Mouse (Mus musculus) embryo, embryonic 10 days (tissue): ENCODE data around the gene Arhgap23.
A peak's percentile ranks its signal among the peaks of the same experiment; 100 is the strongest.

Experiments
- DNase-seq: peaks from one replicate; pipeline ENCODE4 v3.0.0-alpha.2; 2015; ENCODE audit warnings: low spot score

Gene Arhgap23

GRCm38 (mm10) chr11:97415330-97415711 is at the start of gene Arhgap23:
TSS of gene Arhgap23 (plus strand) at chr11:97415533.
- DNase-seq = peak; percentile 64

- DNase-seq = no peak
Observed at GRCm38 (mm10) chr11:97365556-97365955, 49.8 kb upstream of the Arhgap23 start.

- DNase-seq = no peak
Observed at GRCm38 (mm10) chr11:97368501-97368900, 46.8 kb upstream of the Arhgap23 start.

GRCm38 (mm10) chr11:97370329-97371091 is 44.8 kb upstream of the Arhgap23 start:
- no peak for DNase-seq

- no peak for DNase-seq
Observed at GRCm38 (mm10) chr11:97372159-97372864, 43.0 kb upstream of the Arhgap23 start.

- no peak for DNase-seq
Observed at GRCm38 (mm10) chr11:97373402-97373801, 41.9 kb upstream of the Arhgap23 start.

GRCm38 (mm10) chr11:97380036-97380435 is 35.3 kb upstream of the Arhgap23 start:
- DNase-seq = no peak

- no peak for DNase-seq
Observed at GRCm38 (mm10) chr11:97383017-97383416, 32.3 kb upstream of the Arhgap23 start.

GRCm38 (mm10) chr11:97383764-97384163 is 31.6 kb upstream of the Arhgap23 start:
- no peak for DNase-seq

- DNase-seq = no peak
Observed at GRCm38 (mm10) chr11:97387811-97388210, 27.5 kb upstream of the Arhgap23 start.

- DNase-seq = no peak
Observed at GRCm38 (mm10) chr11:97389127-97389526, 26.2 kb upstream of the Arhgap23 start.

- no peak for DNase-seq
Observed at GRCm38 (mm10) chr11:97393658-97394057, 21.7 kb upstream of the Arhgap23 start.

- no peak for DNase-seq
Observed at GRCm38 (mm10) chr11:97394146-97394545, 21.2 kb upstream of the Arhgap23 start.

GRCm38 (mm10) chr11:97398506-97398905 is 16.8 kb upstream of the Arhgap23 start:
- DNase-seq = no peak

- DNase-seq = peak; percentile 94
Observed at GRCm38 (mm10) chr11:97399958-97400710, 15.2 kb upstream of the Arhgap23 start.

- no peak for DNase-seq
Observed at GRCm38 (mm10) chr11:97401082-97401481, 14.3 kb upstream of the Arhgap23 start.

- DNase-seq = no peak
Observed at GRCm38 (mm10) chr11:97401686-97402435, 13.5 kb upstream of the Arhgap23 start.

GRCm38 (mm10) chr11:97402746-97403145 is 12.6 kb upstream of the Arhgap23 start:
- DNase-seq = no peak

- no peak for DNase-seq
Observed at GRCm38 (mm10) chr11:97403614-97404183, 11.6 kb upstream of the Arhgap23 start.

GRCm38 (mm10) chr11:97404184-97404760 is 11.1 kb upstream of the Arhgap23 start:
- peak; percentile 51 for DNase-seq

GRCm38 (mm10) chr11:97404761-97405190 is 10.6 kb upstream of the Arhgap23 start:
- no peak for DNase-seq
